Mouse (Mus musculus) stomach, embryonic 16.5 days (tissue): ENCODE measurements around the gene Abi3bp. TPM values are rescaled to one million over a fixed set of nuclear protein-coding genes. Genes with fewer than 3 reads are reported as not detected.

ENCODE experiments used
- ATAC-seq: fragments of 200-750 bp; cut with Nextera tagmentation; 2 replicates; pipeline ENCODE4 v1.8.0; 2017; ENCODE audit warnings: moderate number of reproducible peaks, moderate TSS enrichment; ENCODE audit not compliant: insufficient read depth, low FRiP score
- H3K27ac ChIP-seq: fragments of 300-500 bp; sonication (generic); 2 replicates; pipeline ENCODE4 v1.5.1; 2014; ENCODE audit warnings: low read length
- H3K27me3 ChIP-seq: fragments of 300-500 bp; sonication (generic); 2 replicates; pipeline ENCODE4 v1.6.1; 2014; ENCODE audit warnings: low read length, control low read depth, mixed read lengths; ENCODE audit not compliant: control insufficient read depth, insufficient read depth
- H3K36me3 ChIP-seq: fragments of 300-500 bp; sonication (generic); 2 replicates; pipeline ENCODE4 v1.6.1; 2014; ENCODE audit warnings: low read length; ENCODE audit not compliant: control insufficient read depth, insufficient read depth
- H3K4me1 ChIP-seq: fragments of 300-500 bp; sonication (generic); 2 replicates; pipeline ENCODE4 v1.6.1; 2014; ENCODE audit warnings: low read length, control low read depth, mixed read lengths; ENCODE audit not compliant: control insufficient read depth, insufficient read depth
- H3K4me2 ChIP-seq: fragments of 300-500 bp; sonication (generic); 2 replicates; pipeline ENCODE4 v1.6.1; 2014; ENCODE audit warnings: low read depth, low read length, mixed read lengths
- H3K4me3 ChIP-seq: fragments of 300-500 bp; sonication (generic); replicated peaks from 2 replicates; pipeline ENCODE4 v1.5.1; 2014; ENCODE audit warnings: mild to moderate bottlenecking, low read length
- H3K9ac ChIP-seq: fragments of 300-500 bp; sonication (generic); 2 replicates; pipeline ENCODE4 v1.6.1; 2014; ENCODE audit warnings: low read length
- H3K9me3 ChIP-seq: fragments of 300-500 bp; sonication (generic); replicated peaks from 2 replicates; pipeline ENCODE4 v1.6.1; 2016; ENCODE audit warnings: low read length, control low read depth; ENCODE audit not compliant: control insufficient read depth
- WGBS: fragments of 180-500 bp; shearing (Covaris S2); extraction: QIAGEN DNeasy Blood & Tissue Kit; methylation state at CpG from one replicate; pipeline ENCODE4 v1.1.7; 2014; 5-methylcytosine and 5-hydroxymethylcytosine counted together
- polyA plus RNA-seq: library from polyadenylated mRNA; unstranded; fragments of >200 nt; fragmentation: Nextera tagmentation; extraction: Ambion mirVana; gene quantifications from 2 replicates; pipeline ENCODE4 v1.2.1, GENCODE M21; 2015

Gene Abi3bp
- polyA plus RNA-seq, 1 experiment from 2014 or later = 37.7 TPM

GRCm38 (mm10) chr16:56690715-56691114, 213.0 kb downstream of the Abi3bp start:
- Histone ChIP-seq H3K9me3 (no peaks in the 10 kb centered on the region), H3K27ac (no peak overlapping the region), H3K4me1 (no peaks in the 10 kb centered on the region), H3K27me3 (no peaks in the 10 kb centered on the region), H3K36me3 (peaks cover 22% of the 10 kb centered on the region), H3K4me3 (no peak overlapping the region), H3K4me2 (no peak overlapping the region), H3K9ac (no peak overlapping the region)
- ATAC-seq = no peak
- WGBS = 86% methylated on average over 7 of the region's 7 CpGs

GRCm38 (mm10) chr16:56696448-56696847, 218.8 kb downstream of the Abi3bp start:
- H3K4me1 ChIP-seq = no peaks in the 10 kb centered on the region
- 67% methylated on average over 2 of the region's 2 CpGs for WGBS
- H3K36me3 ChIP-seq = peaks cover 25% of the 10 kb centered on the region

GRCm38 (mm10) chr16:56700898-56701297, 223.2 kb downstream of the Abi3bp start:
- H3K9ac ChIP-seq = no peak overlapping the region
- no peak for ATAC-seq
- no peak overlapping the region for H3K27ac ChIP-seq
- no peaks in the 10 kb centered on the region for H3K4me1 ChIP-seq
- no peaks in the 10 kb centered on the region for H3K27me3 ChIP-seq
- H3K4me2 ChIP-seq = no peak overlapping the region
- peaks cover 20% of the 10 kb centered on the region for H3K36me3 ChIP-seq
- 91% methylated on average over 3 of the region's 3 CpGs for WGBS
- no peak overlapping the region for H3K4me3 ChIP-seq
- no peaks in the 10 kb centered on the region for H3K9me3 ChIP-seq

More at GRCm38 (mm10) chr16:56696448-56696847, 218.8 kb downstream of the Abi3bp start:
- Histone ChIP-seq H3K9me3 (no peaks in the 10 kb centered on the region), H3K9ac (no peak overlapping the region), H3K4me3 (no peak overlapping the region), H3K27ac (no peak overlapping the region), H3K4me2 (no peak overlapping the region), H3K27me3 (no peaks in the 10 kb centered on the region)
- no peak for ATAC-seq

GRCm38 (mm10) chr16:56705731-56706130, 228.1 kb downstream of the Abi3bp start:
- ATAC-seq = no peak

GRCm38 (mm10) chr16:56710071-56710470, 232.4 kb downstream of the Abi3bp start:
- Histone ChIP-seq H3K4me1 (peaks cover 5% of the 10 kb centered on the region), H3K9ac (no peak overlapping the region), H3K9me3 (no peaks in the 10 kb centered on the region), H3K4me2 (no peak overlapping the region), H3K4me3 (no peak overlapping the region), H3K27ac (no peak overlapping the region), H3K27me3 (no peaks in the 10 kb centered on the region), H3K36me3 (peaks cover 24% of the 10 kb centered on the region)
- ATAC-seq = no peak
- 73% methylated on average over 3 of the region's 3 CpGs for WGBS

More at GRCm38 (mm10) chr16:56705731-56706130, 228.1 kb downstream of the Abi3bp start:
- Histone ChIP-seq H3K9ac (no peak overlapping the region), H3K36me3 (peaks cover 21% of the 10 kb centered on the region; the same call in 1 of the 2 replicates), H3K4me1 (no peaks in the 10 kb centered on the region), H3K9me3 (no peaks in the 10 kb centered on the region), H3K27me3 (no peaks in the 10 kb centered on the region), H3K4me2 (no peak overlapping the region), H3K4me3 (no peak overlapping the region), H3K27ac (no peak overlapping the region)
- whole genome bisulfite sequencing = 71% methylated on average over 3 of the region's 3 CpGs

- Histone ChIP-seq H3K9me3 (no peaks in the 10 kb centered on the region), H3K27me3 (no peaks in the 10 kb centered on the region), H3K4me1 (peaks cover 19% of the 10 kb centered on the region), H3K9ac (no peak overlapping the region), H3K4me2 (peak overlapping the region; percentile 70), H3K4me3 (peak overlapping the region; percentile 91), H3K36me3 (peaks cover 8% of the 10 kb centered on the region; the same call in 1 of the 2 replicates), H3K27ac (no peak overlapping the region)
- no peak for ATAC-seq
- WGBS = 49% methylated on average over 3 of the region's 3 CpGs
Measured at GRCm38 (mm10) chr16:56715608-56716007, 237.9 kb downstream of the Abi3bp start.

- ATAC-seq = peak; percentile 66
- H3K9me3 ChIP-seq = no peaks in the 10 kb centered on the region
- no peaks in the 10 kb centered on the region; the same call in 1 of the 2 replicates for H3K36me3 ChIP-seq
- H3K4me1 ChIP-seq = peaks cover 19% of the 10 kb centered on the region
- peak overlapping the region; percentile 97 for H3K9ac ChIP-seq
- under 1% methylated on average over 34 of the region's 38 CpGs for whole genome bisulfite sequencing
- peak overlapping the region; percentile 91 for H3K4me3 ChIP-seq
- peak overlapping the region; percentile 70 for H3K4me2 ChIP-seq
- H3K27ac ChIP-seq = peak overlapping the region; percentile 98
- no peaks in the 10 kb centered on the region for H3K27me3 ChIP-seq
Measured at GRCm38 (mm10) chr16:56716557-56717179, 239.0 kb downstream of the Abi3bp start.

GRCm38 (mm10) chr16:56717224-56718200, 239.8 kb downstream of the Abi3bp start, which contains the start of gene Tfg:
TSS of gene Tfg (minus strand) at chr16:56717450.
- WGBS = under 1% methylated on average over 62 of the region's 62 CpGs
- Histone ChIP-seq H3K36me3 (no peaks in the 10 kb centered on the region), H3K9ac (peak within 1 kb of the TSS; percentile 97), H3K27ac (peak within 1 kb of the TSS; percentile 98), H3K4me1 (peaks cover 19% of the 10 kb centered on the region), H3K27me3 (no peaks in the 10 kb centered on the region), H3K4me2 (peak within 1 kb of the TSS; percentile 70), H3K9me3 (no peaks in the 10 kb centered on the region), H3K4me3 (peak within 1 kb of the TSS; percentile 91)
- peak; percentile 97 for ATAC-seq

- H3K9me3 ChIP-seq = no peaks in the 10 kb centered on the region
- no peaks in the 10 kb centered on the region for H3K36me3 ChIP-seq
- no peak overlapping the region for H3K27ac ChIP-seq
- H3K4me2 ChIP-seq = no peak overlapping the region
- no peak overlapping the region for H3K9ac ChIP-seq
- no peaks in the 10 kb centered on the region for H3K27me3 ChIP-seq
- no peak overlapping the region for H3K4me3 ChIP-seq
- ATAC-seq = no peak
- H3K4me1 ChIP-seq = peaks cover 16% of the 10 kb centered on the region
Measured at GRCm38 (mm10) chr16:56719031-56719430, 241.4 kb downstream of the Abi3bp start.
